Mouse (Mus musculus): ENCODE measurements around the gene Ctdspl. TPM values are rescaled to one million over a fixed set of nuclear protein-coding genes. Genes with fewer than 3 reads are reported as not detected.
A peak's percentile ranks its signal among the peaks of the same experiment; 100 is the strongest.

Ctdspl gene
- polyA plus RNA-seq (2015; fragmentation: Nextera tagmentation; extraction: Ambion mirVana) = 2.2 and 2.4 TPM in 2 replicates

DNA sequence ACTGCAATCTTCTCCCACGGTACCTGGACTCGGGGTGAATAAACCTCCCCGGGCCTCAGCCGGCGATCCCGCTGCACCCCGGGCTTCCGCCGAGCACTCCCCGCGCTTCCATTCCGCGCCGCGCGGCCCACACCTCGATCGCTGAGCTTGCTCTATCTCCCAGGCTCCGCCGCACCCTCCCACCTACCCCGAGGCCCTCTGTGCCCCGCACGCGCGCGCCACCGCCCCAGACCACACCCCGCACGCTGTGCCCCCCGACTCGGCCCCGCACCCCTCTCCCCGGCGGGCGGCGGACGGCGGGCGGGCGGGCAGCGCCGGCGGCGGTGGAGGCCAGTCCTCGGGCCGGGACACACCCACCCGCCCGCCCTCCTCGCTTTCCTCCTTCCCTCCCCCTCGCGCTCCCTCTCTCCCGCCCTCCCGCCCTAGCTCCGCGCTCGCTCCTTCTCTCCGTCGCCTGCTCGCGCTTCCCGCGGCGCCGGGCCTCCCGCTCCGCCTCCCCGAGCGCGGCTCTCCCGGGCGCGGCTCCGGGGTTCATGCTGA is at the start of gene Ctdspl:
TSS of gene Ctdspl (plus strand) at position 343 of the 540 bp plus-strand sequence.
- peak within 1 kb of the TSS; percentile 85 for H3K4me3 ChIP-seq (ENCODE audit: low read depth, low read length)
- H3K4me2 ChIP-seq (ENCODE audit: low read depth, low read length) = peak within 1 kb of the TSS; percentile 98
- H3K27ac ChIP-seq (ENCODE audit: low read depth) = peak within 1 kb of the TSS; percentile 71
- peaks cover 23% of the 10 kb centered on the region for H3K4me1 ChIP-seq (ENCODE audit: insufficient read depth)
- no peak for TF ChIP-seq EP300 (IDR thresholded peaks at IDR 0.05; ENCODE audit: low read depth)
- TF ChIP-seq CTCF (IDR thresholded peaks at IDR 0.05; ENCODE audit: low read depth) = no peak
- H3K27me3 ChIP-seq (ENCODE audit: insufficient read depth, low read length) = no peaks in the 10 kb centered on the region
- DNase-seq = peak; percentile 70
- no peaks in the 10 kb centered on the region for H3K36me3 ChIP-seq (replicated peaks; ENCODE audit: insufficient read depth, low read length)
- no peaks in the 10 kb centered on the region for H3K9me3 ChIP-seq (ENCODE audit: low read length)
- peak; percentile 35 for ATAC-seq
- H3K9ac ChIP-seq (replicated peaks) = peak within 1 kb of the TSS; percentile 80
- 0% methylated on average over 27 of the region's 73 CpGs for WGBS (ENCODE audit: insufficient replicate concordance)

DNA sequence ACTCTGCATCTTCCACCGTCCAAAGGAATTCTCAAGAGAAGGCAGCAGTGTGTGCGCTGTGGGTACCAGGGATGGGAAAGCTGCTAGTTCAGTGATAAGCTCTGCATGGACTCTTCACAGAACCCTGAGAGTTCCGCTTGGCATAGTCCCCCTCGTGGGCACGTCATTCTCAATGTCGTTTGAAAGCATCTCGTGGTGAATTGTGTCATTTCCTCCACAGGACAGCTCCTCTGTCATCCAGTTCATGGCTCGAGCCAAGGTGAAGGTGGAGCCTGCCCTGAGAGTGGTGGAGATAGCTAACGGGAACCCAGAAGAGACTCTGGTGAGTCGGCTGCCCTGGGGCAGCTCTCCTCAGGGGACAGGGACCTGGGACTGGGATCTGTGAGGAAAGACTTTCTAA is 49.4 kb upstream of the Ctdspl start:
- Histone ChIP-seq H3K4me3 (ENCODE audit: low read depth, low read length) (no peak overlapping the region), H3K9me3 (ENCODE audit: low read length) (no peaks in the 10 kb centered on the region), H3K36me3 (replicated peaks; ENCODE audit: insufficient read depth, low read length) (peaks cover 4% of the 10 kb centered on the region; the same call in 1 of the 2 replicates), H3K27me3 (ENCODE audit: insufficient read depth, low read length) (no peaks in the 10 kb centered on the region), H3K4me2 (ENCODE audit: low read depth, low read length) (no peak overlapping the region), H3K9ac (replicated peaks) (no peak overlapping the region), H3K4me1 (ENCODE audit: insufficient read depth) (no peaks in the 10 kb centered on the region), H3K27ac (ENCODE audit: low read depth) (no peak overlapping the region)
- ATAC-seq (no peak), DNase-seq (no peak)
- no peak for TF ChIP-seq EP300 (IDR thresholded peaks at IDR 0.05; ENCODE audit: low read depth)
- TF ChIP-seq CTCF (IDR thresholded peaks at IDR 0.05; ENCODE audit: low read depth) = no peak
- WGBS (ENCODE audit: insufficient replicate concordance) = 50% methylated on average over 10 of the region's 10 CpGs

DNA sequence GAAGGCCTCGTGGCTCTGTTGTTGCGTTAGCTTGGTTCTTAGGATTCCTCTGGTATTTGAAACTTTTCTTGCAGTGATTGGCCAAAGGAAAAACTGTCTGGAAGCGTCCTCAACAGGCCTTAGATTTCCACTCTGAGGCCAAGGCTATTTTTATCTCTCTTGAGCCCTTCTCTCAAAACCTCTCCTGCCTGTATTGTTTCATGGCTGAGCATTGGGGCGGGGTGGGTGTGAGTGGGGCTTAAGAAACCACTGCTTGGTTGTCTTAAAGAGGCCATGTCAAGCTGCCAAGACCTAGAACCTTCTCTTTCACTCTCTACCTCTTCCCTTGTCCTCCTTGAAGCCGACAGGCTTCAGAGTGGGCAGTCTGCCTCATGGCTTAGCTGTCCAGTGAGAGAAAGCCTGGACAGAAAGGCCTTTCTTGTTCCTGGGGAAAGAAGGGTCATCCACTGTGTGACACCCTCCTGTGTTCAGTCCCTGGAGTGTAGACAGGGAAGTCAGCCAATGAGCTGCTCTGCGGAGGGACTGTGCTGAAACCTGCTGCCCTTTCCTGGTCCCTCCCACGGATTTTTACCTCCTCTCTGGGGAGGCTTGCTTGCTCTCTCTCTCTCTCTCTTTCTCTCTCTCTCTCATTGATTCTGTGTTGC is 48.8 kb upstream of the Ctdspl start:
- Histone ChIP-seq H3K27ac (ENCODE audit: low read depth) (no peak overlapping the region), H3K27me3 (ENCODE audit: insufficient read depth, low read length) (no peaks in the 10 kb centered on the region), H3K4me1 (ENCODE audit: insufficient read depth) (no peaks in the 10 kb centered on the region), H3K4me3 (ENCODE audit: low read depth, low read length) (no peak overlapping the region), H3K4me2 (ENCODE audit: low read depth, low read length) (no peak overlapping the region), H3K36me3 (replicated peaks; ENCODE audit: insufficient read depth, low read length) (no peaks in the 10 kb centered on the region), H3K9me3 (ENCODE audit: low read length) (no peaks in the 10 kb centered on the region), H3K9ac (replicated peaks) (no peak overlapping the region)
- DNase-seq (no peak), ATAC-seq (no peak)
- no peak for TF ChIP-seq CTCF (IDR thresholded peaks at IDR 0.05; ENCODE audit: low read depth)
- no peak for TF ChIP-seq EP300 (IDR thresholded peaks at IDR 0.05; ENCODE audit: low read depth)
- WGBS (ENCODE audit: insufficient replicate concordance) = 71% methylated on average over 7 of the region's 7 CpGs

DNA sequence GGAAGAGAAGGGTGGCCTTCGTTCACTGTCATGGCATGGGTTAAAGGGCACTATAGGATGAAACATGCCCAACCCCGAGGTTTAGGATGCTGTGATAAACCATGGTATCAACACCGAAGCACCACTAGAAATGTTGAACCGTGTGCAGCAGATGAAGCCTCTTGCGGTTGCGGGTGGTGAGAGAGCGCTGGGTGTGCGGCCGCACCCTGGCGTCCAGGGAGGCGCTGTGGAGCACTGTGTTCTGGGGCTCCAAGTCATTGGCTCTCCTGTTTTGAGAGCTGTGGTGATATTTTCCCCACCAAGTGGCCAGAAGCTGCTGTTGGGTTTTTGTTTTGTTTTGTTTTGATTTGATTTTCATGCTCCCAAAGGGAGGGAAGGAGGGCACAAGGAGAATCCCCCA is 47.7 kb upstream of the Ctdspl start:
- H3K4me1 ChIP-seq (ENCODE audit: insufficient read depth) = no peaks in the 10 kb centered on the region
- WGBS (ENCODE audit: insufficient replicate concordance) = 87% methylated on average over 11 of the region's 11 CpGs
- no peak for ATAC-seq

DNA sequence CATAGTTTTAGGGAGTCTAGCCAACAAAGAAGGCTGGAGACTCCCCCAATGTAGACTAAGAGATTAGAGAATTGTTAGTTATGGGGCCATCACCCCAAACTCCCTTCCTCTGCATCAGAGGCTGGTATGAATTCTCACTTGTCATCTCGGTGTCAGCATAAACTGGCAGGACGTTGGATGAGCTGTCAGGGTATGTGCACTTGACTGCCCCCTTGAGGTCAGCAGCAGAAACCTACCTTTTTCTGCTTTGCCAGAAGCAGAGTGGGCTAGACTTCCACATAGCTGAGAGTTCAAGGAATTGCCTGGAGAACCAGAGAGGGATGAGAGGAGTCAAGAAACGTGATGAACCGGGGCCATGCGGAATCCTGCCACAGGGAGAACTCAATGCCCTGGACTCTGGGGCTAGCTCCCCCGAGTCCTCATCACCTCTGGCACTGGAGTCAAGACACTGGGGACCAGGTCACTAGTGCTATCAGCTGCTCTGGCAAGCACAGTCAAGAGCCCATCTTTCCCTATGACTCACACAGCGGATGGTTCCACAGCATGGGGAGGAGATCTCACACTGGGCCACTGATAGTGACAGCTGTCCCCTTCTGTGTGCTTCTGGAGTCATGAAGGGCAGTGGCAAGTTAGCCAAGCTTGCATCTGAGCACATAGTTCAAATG is 44.8 kb upstream of the Ctdspl start:
- H3K4me3 ChIP-seq (ENCODE audit: low read depth, low read length) = no peak overlapping the region
- H3K9me3 ChIP-seq (ENCODE audit: low read length) = no peaks in the 10 kb centered on the region
- DNase-seq (peak; percentile 26), ATAC-seq (no peak)
- no peaks in the 10 kb centered on the region for H3K4me1 ChIP-seq (ENCODE audit: insufficient read depth)
- H3K36me3 ChIP-seq (replicated peaks; ENCODE audit: insufficient read depth, low read length) = no peaks in the 10 kb centered on the region
- no peak overlapping the region for H3K27ac ChIP-seq (ENCODE audit: low read depth)
- WGBS (ENCODE audit: insufficient replicate concordance) = 64% methylated on average over 7 of the region's 7 CpGs
- TF ChIP-seq EP300 (IDR thresholded peaks at IDR 0.05; ENCODE audit: low read depth) (no peak), CTCF (IDR thresholded peaks at IDR 0.05; ENCODE audit: low read depth) (peak; percentile 66)
- H3K9ac ChIP-seq (replicated peaks) = no peak overlapping the region
- H3K4me2 ChIP-seq (ENCODE audit: low read depth, low read length) = no peak overlapping the region
- no peaks in the 10 kb centered on the region for H3K27me3 ChIP-seq (ENCODE audit: insufficient read depth, low read length)

More for the DNA sequence above, 47.7 kb upstream of the Ctdspl start:
- Histone ChIP-seq H3K4me2 (ENCODE audit: low read depth, low read length) (no peak overlapping the region), H3K36me3 (replicated peaks; ENCODE audit: insufficient read depth, low read length) (no peaks in the 10 kb centered on the region), H3K9me3 (ENCODE audit: low read length) (no peaks in the 10 kb centered on the region), H3K9ac (replicated peaks) (no peak overlapping the region), H3K4me3 (ENCODE audit: low read depth, low read length) (no peak overlapping the region), H3K27me3 (ENCODE audit: insufficient read depth, low read length) (no peaks in the 10 kb centered on the region), H3K27ac (ENCODE audit: low read depth) (no peak overlapping the region)
- DNase-seq = no peak
- TF ChIP-seq CTCF (IDR thresholded peaks at IDR 0.05; ENCODE audit: low read depth) (no peak), EP300 (IDR thresholded peaks at IDR 0.05; ENCODE audit: low read depth) (no peak)

DNA sequence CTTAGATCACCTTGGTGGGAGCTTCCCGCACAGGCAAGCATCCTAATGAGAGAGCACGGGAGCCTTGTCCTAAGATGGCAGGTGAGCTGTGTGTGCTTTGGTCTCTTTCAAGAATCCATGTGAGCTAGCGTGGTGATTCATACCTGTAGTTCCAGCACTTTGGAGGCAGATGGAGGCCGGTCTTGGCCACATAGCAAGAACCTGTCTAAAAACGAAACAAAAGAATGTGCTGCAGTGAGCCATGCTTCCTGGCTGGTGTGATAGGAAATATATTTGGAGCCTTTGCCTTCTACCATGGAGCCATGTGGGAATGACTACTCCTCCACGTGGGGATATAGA is 44.3 kb upstream of the Ctdspl start:
- no peaks in the 10 kb centered on the region for H3K9me3 ChIP-seq (ENCODE audit: low read length)
- H3K36me3 ChIP-seq (replicated peaks; ENCODE audit: insufficient read depth, low read length) = no peaks in the 10 kb centered on the region
- WGBS (ENCODE audit: insufficient replicate concordance) = 74% methylated on average over 6 of the region's 6 CpGs
- DNase-seq (no peak), ATAC-seq (no peak)
- TF ChIP-seq EP300 (IDR thresholded peaks at IDR 0.05; ENCODE audit: low read depth) (no peak), CTCF (IDR thresholded peaks at IDR 0.05; ENCODE audit: low read depth) (no peak)
- H3K9ac ChIP-seq (replicated peaks) = no peak overlapping the region
- H3K4me2 ChIP-seq (ENCODE audit: low read depth, low read length) = no peak overlapping the region
- H3K27me3 ChIP-seq (ENCODE audit: insufficient read depth, low read length) = no peaks in the 10 kb centered on the region
- H3K4me1 ChIP-seq (ENCODE audit: insufficient read depth) = no peaks in the 10 kb centered on the region
- H3K27ac ChIP-seq (ENCODE audit: low read depth) = no peak overlapping the region
- H3K4me3 ChIP-seq (ENCODE audit: low read depth, low read length) = no peak overlapping the region
